ENCODE assay signal across 27 mouse cellular contexts in the genomic region with DNA sequence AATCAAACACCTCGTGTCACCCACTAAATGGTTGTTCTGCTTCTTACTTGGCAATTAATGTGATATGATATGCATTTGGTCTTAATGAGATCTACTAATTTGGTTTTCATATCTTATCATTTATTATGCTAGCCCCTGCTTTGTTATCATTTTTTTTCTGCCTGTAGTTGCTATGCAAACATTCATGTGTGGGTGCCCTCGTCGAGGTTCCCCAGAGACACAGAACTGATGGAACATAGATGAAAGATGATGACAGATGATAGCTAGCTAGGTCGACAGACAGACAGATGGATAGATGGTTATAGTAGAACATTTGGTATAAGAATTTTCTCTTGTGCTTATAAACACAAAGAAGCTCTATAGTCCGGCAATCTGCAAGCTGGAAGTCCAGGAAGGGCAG.
"Had no signal": no experiment of that assay in that cellular context is flagged by ENCODE, and none has a peak within 500 bp of the region (broad histone marks: within the 10 kb centered on the region; RNA-seq: fewer than 3 reads in every experiment).

No protein-coding gene starts in this region.

- DNase-seq: cerebellum, adult 18-20 months; cerebellum, adult 2 months; cerebellum, adult 8-10 months; cerebellum, adult 9-10 months; cerebellum, adult 9-11 months; cerebellum, postnatal 14 days; cerebellum, postnatal 25 days; cerebellum, postnatal 36 days; embryo, embryonic 11 days; forebrain, postnatal 0 days; gastrocnemius, adult 2 months; gastrocnemius, postnatal 10 days; gastrocnemius, postnatal 14 days; gastrocnemius, postnatal 25 days; gastrocnemius, postnatal 36 days; heart, adult 18-20 months had no signal

- H3K36me3 ChIP-seq: embryonic facial prominence, embryonic 10.5 days; embryonic facial prominence, embryonic 12.5 days; embryonic facial prominence, embryonic 13.5 days; embryonic facial prominence, embryonic 15.5 days; forebrain, embryonic 10.5 days; forebrain, embryonic 12.5 days; forebrain, embryonic 15.5 days had no signal

- H3K4me1 ChIP-seq: embryonic facial prominence, embryonic 10.5 days; embryonic facial prominence, embryonic 12.5 days; embryonic facial prominence, embryonic 13.5 days; embryonic facial prominence, embryonic 15.5 days; forebrain, embryonic 10.5 days; forebrain, embryonic 12.5 days; forebrain, embryonic 13.5 days; forebrain, embryonic 15.5 days had no signal

- ATAC-seq: forebrain, embryonic 13.5 days; forebrain, embryonic 14.5 days; forebrain, embryonic 15.5 days; forebrain, embryonic 16.5 days; forebrain, postnatal 0 days had no signal

- H3K9me3 ChIP-seq: embryonic facial prominence, embryonic 10.5 days; embryonic facial prominence, embryonic 12.5 days; embryonic facial prominence, embryonic 13.5 days; embryonic facial prominence, embryonic 15.5 days; forebrain, embryonic 10.5 days; forebrain, embryonic 12.5 days; forebrain, embryonic 13.5 days; forebrain, embryonic 15.5 days had no signal

- H3K27ac ChIP-seq: embryonic facial prominence, embryonic 10.5 days; embryonic facial prominence, embryonic 12.5 days; embryonic facial prominence, embryonic 13.5 days; embryonic facial prominence, embryonic 15.5 days; forebrain, embryonic 10.5 days; forebrain, embryonic 12.5 days; forebrain, embryonic 13.5 days; forebrain, embryonic 15.5 days; gastrocnemius, adult 2 months had no signal

- H3K4me2 ChIP-seq: embryonic facial prominence, embryonic 12.5 days; embryonic facial prominence, embryonic 13.5 days; embryonic facial prominence, embryonic 15.5 days; forebrain, embryonic 12.5 days; forebrain, embryonic 13.5 days; forebrain, embryonic 15.5 days had no signal

- H3K27me3 ChIP-seq: embryonic facial prominence, embryonic 12.5 days; embryonic facial prominence, embryonic 13.5 days; embryonic facial prominence, embryonic 15.5 days; forebrain, embryonic 12.5 days; forebrain, embryonic 13.5 days; forebrain, embryonic 15.5 days had no signal

- H3K4me3 ChIP-seq: embryonic facial prominence, embryonic 10.5 days; embryonic facial prominence, embryonic 12.5 days; embryonic facial prominence, embryonic 13.5 days; embryonic facial prominence, embryonic 15.5 days; erythroblast, embryonic 14.5 days; forebrain, embryonic 10.5 days; forebrain, embryonic 12.5 days; forebrain, embryonic 13.5 days; forebrain, embryonic 15.5 days; gastrocnemius, adult 2 months had no signal

- H3K9ac ChIP-seq: embryonic facial prominence, embryonic 12.5 days; embryonic facial prominence, embryonic 13.5 days; embryonic facial prominence, embryonic 15.5 days; forebrain, embryonic 12.5 days; forebrain, embryonic 13.5 days; forebrain, embryonic 15.5 days; forebrain, postnatal 0 days had no signal
